Mouse (Mus musculus): ENCODE measurements around the gene Gm20388. TPM values are rescaled to one million over a fixed set of nuclear protein-coding genes. Genes with fewer than 3 reads are reported as not detected.
A peak's percentile ranks its signal among the peaks of the same experiment; 100 is the strongest.

Gene Gm20388
- polyA plus RNA-seq, 1 experiment from 2014 or later, result 1.4 TPM

DNA sequence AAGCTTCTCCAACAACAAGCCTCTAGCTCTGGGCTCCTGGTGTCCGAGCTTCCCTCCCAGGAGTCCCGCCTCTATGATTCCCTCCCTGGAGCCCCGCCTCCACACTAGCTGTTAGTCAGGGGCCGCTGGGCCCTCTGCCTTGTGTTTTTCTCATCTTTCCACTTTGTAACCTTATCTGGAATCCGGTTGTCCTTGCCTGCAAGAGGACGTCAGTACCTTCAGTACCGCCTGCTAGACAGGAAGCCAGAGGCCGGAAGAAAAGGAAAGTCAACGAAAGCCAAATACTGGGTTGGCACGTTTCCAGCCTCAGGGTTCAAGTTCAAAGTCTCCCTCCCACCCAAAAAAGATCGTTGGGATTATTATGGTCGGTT lies 841.4 kb downstream of the Gm20388 start:
- Histone ChIP-seq H3K36me3 (ENCODE audit: control insufficient read depth, insufficient read depth) (no peaks in the 10 kb centered on the region; the same call in 1 of the 2 replicates), H3K27ac (ENCODE audit: low read length) (no peak overlapping the region), H3K4me2 (ENCODE audit: low read depth, low read length) (peak overlapping the region; percentile 41; the same call in 1 of the 2 replicates), H3K9ac (ENCODE audit: low read depth, low read length) (no peak overlapping the region), H3K9me3 (replicated peaks; ENCODE audit: control insufficient read depth, low read length) (no peaks in the 10 kb centered on the region), H3K4me1 (ENCODE audit: control insufficient read depth, low read depth, low read length) (peaks cover 10% of the 10 kb centered on the region), H3K27me3 (ENCODE audit: control insufficient read depth, insufficient read depth, low read depth, low read length) (no peaks in the 10 kb centered on the region), H3K4me3 (ENCODE audit: low read depth, low read length) (no peak overlapping the region)
- peak; percentile 54; the same call in 1 of the 2 replicates for ATAC-seq (ENCODE audit: low read depth)
- WGBS (ENCODE audit: insufficient replicate concordance), result 6% methylated on average over 12 of the region's 12 CpGs

DNA sequence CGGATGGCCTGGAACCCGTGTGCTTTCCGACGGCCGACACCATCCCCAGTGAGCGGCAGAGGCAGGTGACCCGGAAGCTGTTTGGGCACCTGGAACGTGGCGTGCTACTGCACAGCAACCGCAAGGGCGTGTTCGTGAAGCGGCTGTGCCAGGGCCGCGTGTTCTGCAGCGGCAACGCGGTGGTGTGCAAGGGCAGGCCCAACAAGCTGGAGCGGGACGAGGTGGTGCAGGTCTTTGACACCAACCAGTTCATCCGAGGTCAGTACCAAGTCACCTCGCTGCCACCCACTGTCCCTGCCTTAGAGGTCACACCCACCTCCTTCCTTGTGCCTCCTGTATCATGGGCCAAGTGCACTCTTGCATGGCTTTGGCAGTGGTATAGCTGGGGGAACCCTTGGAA lies 842.8 kb downstream of the Gm20388 start:
- WGBS (ENCODE audit: insufficient replicate concordance), result 82% methylated on average over 22 of the region's 22 CpGs
- Histone ChIP-seq H3K36me3 (ENCODE audit: control insufficient read depth, insufficient read depth) (no peaks in the 10 kb centered on the region; the same call in 1 of the 2 replicates), H3K9me3 (replicated peaks; ENCODE audit: control insufficient read depth, low read length) (no peaks in the 10 kb centered on the region), H3K27ac (ENCODE audit: low read length) (no peak overlapping the region), H3K27me3 (ENCODE audit: control insufficient read depth, insufficient read depth, low read depth, low read length) (no peaks in the 10 kb centered on the region), H3K4me2 (ENCODE audit: low read depth, low read length) (no peak overlapping the region), H3K4me3 (ENCODE audit: low read depth, low read length) (no peak overlapping the region), H3K4me1 (ENCODE audit: control insufficient read depth, low read depth, low read length) (peaks cover 10% of the 10 kb centered on the region), H3K9ac (ENCODE audit: low read depth, low read length) (no peak overlapping the region)
- no peak for ATAC-seq (ENCODE audit: low read depth)

DNA sequence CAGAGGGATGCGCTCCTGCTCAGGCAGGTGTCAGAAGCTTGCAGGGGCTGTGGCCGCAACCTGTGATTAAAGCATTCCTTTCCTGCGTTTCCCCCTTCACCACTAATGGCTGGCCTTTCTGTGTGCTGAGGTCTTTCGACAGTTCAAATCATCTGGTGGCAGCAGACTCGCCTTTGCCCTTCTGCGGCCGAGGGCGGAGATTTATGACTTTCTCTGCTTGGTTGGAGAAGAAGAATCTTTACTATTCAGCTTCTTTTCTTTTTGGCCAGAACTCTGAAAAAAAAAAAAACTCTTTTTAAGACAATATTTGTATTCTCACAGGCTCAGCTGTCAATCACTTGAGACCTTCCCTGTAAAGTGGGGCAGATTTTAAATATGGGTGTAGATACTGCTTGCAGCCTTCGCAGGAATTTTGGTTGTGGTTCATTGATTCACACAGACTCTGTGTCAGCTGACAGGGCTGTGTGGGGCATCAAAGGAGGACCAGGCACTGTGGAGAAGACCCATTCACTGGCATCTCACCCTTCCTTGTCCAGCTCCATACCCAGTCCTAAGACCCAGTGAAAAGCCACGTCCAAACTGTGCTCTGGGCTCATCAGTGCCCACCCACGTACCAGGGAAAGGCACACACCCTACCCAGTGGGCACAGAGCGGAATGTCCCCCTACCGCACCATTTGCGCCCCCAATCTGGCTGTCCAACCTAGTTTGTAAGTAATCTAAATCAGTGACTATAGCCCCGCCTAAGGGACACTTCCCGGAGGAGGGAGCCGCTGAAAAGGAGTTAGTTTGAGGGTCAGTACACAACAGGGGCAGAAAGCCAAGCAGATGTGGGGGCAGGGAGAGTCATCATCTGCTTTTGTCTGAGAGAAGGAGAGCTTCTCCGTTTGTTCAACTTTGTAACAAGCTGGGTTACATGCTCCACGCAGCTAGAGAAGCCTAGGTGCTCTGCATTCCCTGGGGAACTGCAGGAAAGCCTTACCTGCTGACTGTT lies 845.0 kb downstream of the Gm20388 start:
- no peaks in the 10 kb centered on the region for H3K9me3 ChIP-seq (replicated peaks; ENCODE audit: control insufficient read depth, low read length)
- no peak for ATAC-seq (ENCODE audit: low read depth)
- no peak overlapping the region for H3K4me2 ChIP-seq (ENCODE audit: low read depth, low read length)
- H3K9ac ChIP-seq (ENCODE audit: low read depth, low read length), result no peak overlapping the region
- no peaks in the 10 kb centered on the region; the same call in 1 of the 2 replicates for H3K36me3 ChIP-seq (ENCODE audit: control insufficient read depth, insufficient read depth)
- H3K4me3 ChIP-seq (ENCODE audit: low read depth, low read length), result no peak overlapping the region
- no peak overlapping the region for H3K27ac ChIP-seq (ENCODE audit: low read length)
- H3K4me1 ChIP-seq (ENCODE audit: control insufficient read depth, low read depth, low read length), result peaks cover 10% of the 10 kb centered on the region
- WGBS (ENCODE audit: insufficient replicate concordance), result 61% methylated on average over 19 of the region's 19 CpGs
- H3K27me3 ChIP-seq (ENCODE audit: control insufficient read depth, insufficient read depth, low read depth, low read length), result no peaks in the 10 kb centered on the region

DNA sequence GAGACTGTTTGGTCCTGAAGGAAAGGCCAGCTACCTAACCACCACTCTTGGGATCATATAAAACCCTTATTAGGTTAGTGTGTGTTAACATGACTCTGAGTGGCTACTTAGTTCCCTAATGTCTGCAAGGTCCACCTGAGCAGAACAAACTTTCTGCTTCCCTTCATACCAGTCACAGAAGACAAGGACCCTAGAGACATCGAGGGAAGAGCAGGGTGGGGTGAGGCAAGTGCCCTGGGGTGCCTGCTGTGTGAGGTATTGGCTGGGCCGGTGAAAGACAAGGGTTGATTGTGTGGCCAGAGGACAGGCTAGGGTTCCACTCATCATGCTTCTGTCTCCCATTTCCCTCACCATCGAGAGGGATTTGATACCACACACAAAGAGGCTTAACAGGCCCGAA lies 847.4 kb downstream of the Gm20388 start:
- Histone ChIP-seq H3K36me3 (ENCODE audit: control insufficient read depth, insufficient read depth) (no peaks in the 10 kb centered on the region; the same call in 1 of the 2 replicates), H3K4me2 (ENCODE audit: low read depth, low read length) (no peak overlapping the region), H3K27ac (ENCODE audit: low read length) (no peak overlapping the region), H3K9me3 (replicated peaks; ENCODE audit: control insufficient read depth, low read length) (no peaks in the 10 kb centered on the region), H3K9ac (ENCODE audit: low read depth, low read length) (no peak overlapping the region), H3K4me1 (ENCODE audit: control insufficient read depth, low read depth, low read length) (no peaks in the 10 kb centered on the region), H3K27me3 (ENCODE audit: control insufficient read depth, insufficient read depth, low read depth, low read length) (no peaks in the 10 kb centered on the region), H3K4me3 (ENCODE audit: low read depth, low read length) (no peak overlapping the region)
- no peak for ATAC-seq (ENCODE audit: low read depth)
- WGBS (ENCODE audit: insufficient replicate concordance), result 51% methylated on average over 4 of the region's 4 CpGs

DNA sequence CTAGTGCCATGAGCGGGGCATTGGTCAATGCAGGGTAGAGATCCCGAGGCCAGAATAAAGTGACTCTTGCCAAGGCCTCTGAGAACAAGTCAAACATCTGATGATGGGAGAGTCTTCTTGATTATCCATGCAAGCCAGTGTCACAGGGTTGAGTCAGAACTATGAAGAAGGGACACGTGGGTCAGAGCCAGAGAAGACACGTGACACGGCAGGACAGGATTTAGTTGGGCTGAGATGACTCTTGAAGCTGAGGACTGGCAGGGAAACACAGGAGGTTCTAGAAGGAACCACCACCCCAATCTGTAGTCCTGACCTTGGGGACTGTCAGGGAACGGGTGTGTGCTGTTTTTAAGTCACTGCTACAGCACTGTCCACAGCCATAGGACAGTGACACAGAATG lies 849.2 kb downstream of the Gm20388 start:
- Histone ChIP-seq H3K9ac (ENCODE audit: low read depth, low read length) (no peak overlapping the region), H3K27ac (ENCODE audit: low read length) (no peak overlapping the region), H3K4me2 (ENCODE audit: low read depth, low read length) (no peak overlapping the region), H3K4me3 (ENCODE audit: low read depth, low read length) (no peak overlapping the region), H3K27me3 (ENCODE audit: control insufficient read depth, insufficient read depth, low read depth, low read length) (no peaks in the 10 kb centered on the region), H3K36me3 (ENCODE audit: control insufficient read depth, insufficient read depth) (no peaks in the 10 kb centered on the region; the same call in 1 of the 2 replicates), H3K4me1 (ENCODE audit: control insufficient read depth, low read depth, low read length) (no peaks in the 10 kb centered on the region), H3K9me3 (replicated peaks; ENCODE audit: control insufficient read depth, low read length) (no peaks in the 10 kb centered on the region)
- WGBS (ENCODE audit: insufficient replicate concordance), result 44% methylated on average over 6 of the region's 6 CpGs
- ATAC-seq (ENCODE audit: low read depth), result no peak

DNA sequence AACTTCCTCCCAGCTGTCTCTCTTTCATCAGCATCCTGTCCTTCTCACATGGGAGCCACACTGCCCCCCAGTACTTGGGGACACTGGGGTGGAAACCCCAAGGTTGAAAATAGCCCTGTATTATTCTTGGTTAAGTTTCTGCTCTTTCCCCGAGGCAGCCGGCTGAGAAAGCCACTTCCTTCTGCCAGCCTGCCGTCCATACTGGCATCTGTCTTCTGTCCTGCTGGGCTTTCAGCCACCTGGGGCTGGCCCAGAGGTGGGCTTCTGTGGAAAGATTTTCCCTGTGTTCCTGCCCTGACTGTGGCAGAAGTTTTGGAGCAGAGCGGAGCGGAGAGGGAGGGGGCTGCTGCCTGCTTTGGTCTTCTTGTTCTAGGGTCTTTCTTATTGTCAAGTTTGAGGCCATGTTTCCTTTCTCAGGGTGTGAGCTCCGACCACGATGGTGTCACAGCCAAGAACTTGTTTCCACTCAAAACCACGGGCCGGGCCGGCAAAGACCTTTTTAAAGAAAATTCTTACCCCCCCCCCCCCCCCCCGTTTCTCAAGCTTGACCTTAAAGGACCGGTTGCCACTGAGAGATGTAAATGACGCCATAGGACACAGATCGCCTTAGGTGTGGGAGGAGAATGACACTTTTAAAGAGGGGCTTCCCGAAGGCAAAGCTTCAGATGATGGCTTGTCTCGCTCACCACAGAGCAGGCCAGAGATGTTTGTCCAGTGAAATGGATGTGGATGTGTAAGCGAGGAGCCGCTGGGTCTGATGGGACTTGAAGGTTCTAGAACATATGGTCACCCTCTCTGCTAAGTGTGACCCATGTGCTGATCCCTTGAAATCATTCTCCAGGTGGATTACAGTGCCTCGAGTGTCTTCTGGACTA lies 849.9 kb downstream of the Gm20388 start:
- H3K36me3 ChIP-seq (ENCODE audit: control insufficient read depth, insufficient read depth), result no peaks in the 10 kb centered on the region; the same call in 1 of the 2 replicates
- no peak overlapping the region for H3K9ac ChIP-seq (ENCODE audit: low read depth, low read length)
- H3K4me1 ChIP-seq (ENCODE audit: control insufficient read depth, low read depth, low read length), result no peaks in the 10 kb centered on the region
- H3K27ac ChIP-seq (ENCODE audit: low read length), result no peak overlapping the region
- ATAC-seq (ENCODE audit: low read depth), result no peak
- no peaks in the 10 kb centered on the region for H3K27me3 ChIP-seq (ENCODE audit: control insufficient read depth, insufficient read depth, low read depth, low read length)
- 36% methylated on average over 19 of the region's 19 CpGs for WGBS (ENCODE audit: insufficient replicate concordance)
- no peak overlapping the region for H3K4me2 ChIP-seq (ENCODE audit: low read depth, low read length)
- H3K4me3 ChIP-seq (ENCODE audit: low read depth, low read length), result no peak overlapping the region
- H3K9me3 ChIP-seq (replicated peaks; ENCODE audit: control insufficient read depth, low read length), result no peaks in the 10 kb centered on the region

DNA sequence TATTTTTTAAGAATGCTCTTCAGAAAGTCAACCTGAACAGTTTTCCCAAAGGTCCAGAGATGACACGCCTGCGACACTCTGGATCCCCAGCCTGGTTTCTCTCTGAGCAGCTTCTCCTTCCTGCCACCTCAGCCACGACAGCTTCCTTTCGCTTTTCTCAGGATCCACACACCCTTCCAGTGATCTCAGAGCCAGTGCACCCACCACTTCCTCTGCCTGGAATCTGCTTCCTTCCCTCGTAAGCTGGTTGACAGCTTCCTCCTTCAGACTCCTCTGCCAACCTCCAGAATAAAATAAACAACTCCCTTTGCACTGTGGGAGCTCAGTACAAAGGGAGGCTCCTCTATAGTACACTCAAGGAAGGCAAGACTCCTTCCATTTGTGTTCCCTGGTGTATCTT lies 852.6 kb downstream of the Gm20388 start:
- Histone ChIP-seq H3K27me3 (ENCODE audit: control insufficient read depth, insufficient read depth, low read depth, low read length) (no peaks in the 10 kb centered on the region), H3K4me3 (ENCODE audit: low read depth, low read length) (no peak overlapping the region), H3K4me2 (ENCODE audit: low read depth, low read length) (no peak overlapping the region), H3K27ac (ENCODE audit: low read length) (no peak overlapping the region), H3K36me3 (ENCODE audit: control insufficient read depth, insufficient read depth) (no peaks in the 10 kb centered on the region), H3K4me1 (ENCODE audit: control insufficient read depth, low read depth, low read length) (no peaks in the 10 kb centered on the region), H3K9me3 (replicated peaks; ENCODE audit: control insufficient read depth, low read length) (no peaks in the 10 kb centered on the region), H3K9ac (ENCODE audit: low read depth, low read length) (no peak overlapping the region)
- 15% methylated on average over 5 of the region's 5 CpGs for WGBS (ENCODE audit: insufficient replicate concordance)
- ATAC-seq (ENCODE audit: low read depth), result 0 out of 2 replicates have a peak, but pooled peaks have one; percentile 13

DNA sequence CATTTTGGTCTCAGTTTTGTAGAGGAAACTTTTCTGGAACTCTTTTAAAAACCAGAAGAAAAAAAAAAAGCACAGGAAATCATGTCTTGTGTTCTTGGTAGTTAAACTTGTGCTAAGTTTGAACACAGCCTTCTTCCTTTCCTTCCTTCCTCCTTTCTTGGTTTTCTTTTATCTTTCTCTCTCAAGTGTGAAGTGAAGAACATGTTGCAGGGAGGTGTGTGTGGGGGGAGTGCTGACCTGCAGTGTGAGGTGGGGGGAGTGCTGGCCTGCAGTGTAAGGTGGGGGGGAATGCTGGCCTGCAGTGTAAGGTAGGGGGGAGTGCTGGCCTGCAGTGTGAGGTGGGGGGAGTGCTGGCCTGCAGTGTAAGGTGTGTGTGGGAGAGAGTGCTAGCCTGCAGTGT lies 854.0 kb downstream of the Gm20388 start:
- Histone ChIP-seq H3K9ac (ENCODE audit: low read depth, low read length) (no peak overlapping the region), H3K4me3 (ENCODE audit: low read depth, low read length) (no peak overlapping the region), H3K9me3 (replicated peaks; ENCODE audit: control insufficient read depth, low read length) (no peaks in the 10 kb centered on the region), H3K27me3 (ENCODE audit: control insufficient read depth, insufficient read depth, low read depth, low read length) (no peaks in the 10 kb centered on the region), H3K36me3 (ENCODE audit: control insufficient read depth, insufficient read depth) (no peaks in the 10 kb centered on the region), H3K27ac (ENCODE audit: low read length) (no peak overlapping the region), H3K4me1 (ENCODE audit: control insufficient read depth, low read depth, low read length) (no peaks in the 10 kb centered on the region), H3K4me2 (ENCODE audit: low read depth, low read length) (no peak overlapping the region)
- no peak for ATAC-seq (ENCODE audit: low read depth)

Data from liver, embryonic 16.5 days (tissue).